Mouse (Mus musculus): ENCODE measurements at regions not wholly inside any gene's neighbourhood (a gene's known extent, or its start where the extent isn't known, plus 50 kb on each side); places are given as distances from the start of the nearest gene placed in this dataset.

GRCm38 (mm10) chr3:70249922-70250321, 242.5 kb downstream of the Otol1 start:
- TF ChIP-seq CTCF (IDR thresholded peaks at IDR 0.05), result no peak
- TF ChIP-seq EP300 (IDR thresholded peaks at IDR 0.05), result no peak

Data from lung, postnatal 0 days (tissue).